Mouse (Mus musculus): ENCODE results near the gene Flot1.

- TF ChIP-seq CTCF (IDR thresholded peaks at IDR 0.05; ENCODE audit: control insufficient read depth, insufficient read depth, low read length) (no peak), POLR2A (IDR thresholded peaks at IDR 0.05; ENCODE audit: borderline replicate concordance, control insufficient read depth, low read depth, low read length) (no peak)
Measured at GRCm38 (mm10) chr17:35832400-35833238, 9.6 kb downstream of the Flot1 start.

Data from bone marrow, adult 2 months (tissue).